Mouse (Mus musculus) gastrocnemius, adult 8-10 months (tissue): ENCODE measurements around the gene Slc28a1. TPM values are rescaled to one million over a fixed set of nuclear protein-coding genes. Genes with fewer than 3 reads are reported as not detected.
"Not testable (repeated sequence)": the region's sequence is repeated elsewhere in the genome, so short reads cannot be mapped to it uniquely, and the experiment has no call there.

Experiments used
- DNase-seq, 2 experiments: peaks; one replicate each; pipeline ENCODE4 v3.0.0; 2022; ENCODE audit warnings: low spot score in 2 of 2
- total RNA-seq, 4 experiments: library from RNA; stranded (reverse); gene quantifications; 2 replicates each; pipeline ENCODE4 v1.2.4; 2022

The Slc28a1 gene
- total RNA-seq, 4 experiments from 2014 or later = 0.07 to 0.25 (median 0.14) TPM

- DNase-seq = no peak
Observed at GRCm38 (mm10) chr7:81164411-81164810, 49.8 kb downstream of the Slc28a1 start.

GRCm38 (mm10) chr7:81167124-81167523 is 52.5 kb downstream of the Slc28a1 start:
- no peak for DNase-seq

GRCm38 (mm10) chr7:81169351-81169750 is 54.8 kb downstream of the Slc28a1 start:
- no peak for DNase-seq

GRCm38 (mm10) chr7:81173931-81174330 is 59.3 kb downstream of the Slc28a1 start:
- no peak for DNase-seq

- DNase-seq = no peak
Observed at GRCm38 (mm10) chr7:81174654-81175053, 60.1 kb downstream of the Slc28a1 start.

GRCm38 (mm10) chr7:81176187-81176769 is 61.7 kb downstream of the Slc28a1 start:
- DNase-seq = no peak

GRCm38 (mm10) chr7:81179494-81179893 is 64.9 kb downstream of the Slc28a1 start:
- DNase-seq = no peak

- DNase-seq = peak; percentile 31 to 33
Observed at GRCm38 (mm10) chr7:81182492-81183175, 68.0 kb downstream of the Slc28a1 start.

GRCm38 (mm10) chr7:81183181-81183580 is 68.6 kb downstream of the Slc28a1 start:
- DNase-seq = no peak

- DNase-seq = no peak
Observed at GRCm38 (mm10) chr7:81184136-81184535, 69.5 kb downstream of the Slc28a1 start.

GRCm38 (mm10) chr7:81184651-81185050 is 70.1 kb downstream of the Slc28a1 start:
- no peak for DNase-seq

- DNase-seq = not testable (repeated sequence)
Observed at GRCm38 (mm10) chr7:81186036-81186435, 71.4 kb downstream of the Slc28a1 start.

GRCm38 (mm10) chr7:81189180-81189579 is 74.6 kb downstream of the Slc28a1 start:
- DNase-seq = no peak

GRCm38 (mm10) chr7:81195509-81195908 is 80.9 kb downstream of the Slc28a1 start:
- DNase-seq = no peak

GRCm38 (mm10) chr7:81196796-81197195 is 82.2 kb downstream of the Slc28a1 start:
- no peak for DNase-seq

GRCm38 (mm10) chr7:81198538-81198937 is 83.9 kb downstream of the Slc28a1 start:
- DNase-seq = peak in 1 of 2 experiments; percentile 20

GRCm38 (mm10) chr7:81199109-81199508 is 84.5 kb downstream of the Slc28a1 start:
- DNase-seq = no peak

- DNase-seq = no peak
Observed at GRCm38 (mm10) chr7:81199757-81200156, 85.2 kb downstream of the Slc28a1 start.

- no peak for DNase-seq
Observed at GRCm38 (mm10) chr7:81202389-81202788, 87.8 kb downstream of the Slc28a1 start.

- DNase-seq = not testable (repeated sequence)
Observed at GRCm38 (mm10) chr7:81203576-81203975, 89.0 kb downstream of the Slc28a1 start.

- peak; percentile 51 to 56 for DNase-seq
Observed at GRCm38 (mm10) chr7:81208944-81209343, 94.3 kb downstream of the Slc28a1 start.

- DNase-seq = no peak
Observed at GRCm38 (mm10) chr7:81209979-81210685, 95.5 kb downstream of the Slc28a1 start.
